Mouse (Mus musculus) MEL (cell line): ENCODE measurements at regions not wholly inside any gene's neighbourhood (a gene's known extent, or its start where the extent isn't known, plus 50 kb on each side); places are given as distances from the start of the nearest gene placed in this dataset.

ENCODE experiments used
- CHD1 ChIP-seq: IDR thresholded peaks from 2 replicates; pipeline ENCODE4 v1.6.1; 2012; ENCODE audit warnings: low read depth, mild to moderate bottlenecking, inconsistent platforms, low read length, improper control_type of control experiment
- CTCF ChIP-seq, 3 experiments: IDR thresholded peaks in 2 of 3; conservative IDR thresholded peaks in 1 of 3; 2 replicates each; pipeline ENCODE4 v1.5.1; 2011 to 2012; ENCODE audit warnings: low read length in 3 of 3, low read depth in 2 of 3, mild to moderate bottlenecking in 2 of 3, improper control_type of control experiment in 1 of 3, inconsistent platforms in 1 of 3, mixed read lengths in 1 of 3, moderate library complexity in 1 of 3; ENCODE audit not compliant: control insufficient read depth in 1 of 3, insufficient read depth in 1 of 3, poor library complexity in 1 of 3, severe bottlenecking in 1 of 3
- EP300 ChIP-seq, 2 experiments: IDR thresholded peaks; 2 replicates each; pipeline ENCODE4 v1.6.1; 2011; ENCODE audit warnings: improper control_type of control experiment in 2 of 2, low read length in 2 of 2, low read depth in 1 of 2, mild to moderate bottlenecking in 1 of 2
- HCFC1 ChIP-seq: IDR thresholded peaks from 2 replicates; pipeline ENCODE4 v1.6.1; 2012; ENCODE audit warnings: low read depth, mild to moderate bottlenecking, inconsistent platforms, low read length, improper control_type of control experiment, moderate library complexity
- MXI1 ChIP-seq: IDR thresholded peaks from 2 replicates; pipeline ENCODE4 v1.6.1; 2011; ENCODE audit warnings: mild to moderate bottlenecking, low read depth, low read length, improper control_type of control experiment
- POLR2A ChIP-seq, 2 experiments: IDR thresholded peaks; 2 replicates each; pipeline ENCODE4 v1.6.1; 2011 to 2012; ENCODE audit warnings: low read length in 2 of 2, mild to moderate bottlenecking in 2 of 2, control low read depth in 1 of 2, improper control_type of control experiment in 1 of 2, low read depth in 1 of 2, moderate library complexity in 1 of 2; ENCODE audit not compliant: control insufficient read depth in 1 of 2, insufficient read depth in 1 of 2, poor library complexity in 1 of 2
- POLR2AphosphoS2 ChIP-seq: IDR thresholded peaks from 2 replicates; pipeline ENCODE4 v1.6.1; 2011; ENCODE audit warnings: low read length, improper control_type of control experiment
- SMC3 ChIP-seq: IDR thresholded peaks from 2 replicates; pipeline ENCODE4 v1.6.1; 2011; ENCODE audit warnings: low read depth, low read length, improper control_type of control experiment
- TCF12 ChIP-seq: IDR thresholded peaks from 2 replicates; pipeline ENCODE4 v1.6.1; 2014; ENCODE audit warnings: low read depth, mild to moderate bottlenecking, inconsistent platforms, low read length, improper control_type of control experiment, moderate library complexity
- ZNF384 ChIP-seq: IDR thresholded peaks from 2 replicates; pipeline ENCODE4 v1.6.1; 2012; ENCODE audit warnings: low read depth, mild to moderate bottlenecking, inconsistent platforms, low read length, improper control_type of control experiment

GRCm38 (mm10) chr9:63080406-63080805 is 68.4 kb downstream of the Skor1 start:
- TF ChIP-seq EP300 (IDR thresholded peaks at IDR 0.05; ENCODE audit: low read depth in 1 of 2, low read length in 2 of 2) (no peak), CTCF (IDR thresholded peaks at IDR 0.05 in 2 of 3, conservative IDR thresholded peaks at IDR 0.05 in 1 of 3; ENCODE audit: control insufficient read depth in 1 of 3, insufficient read depth in 1 of 3, low read depth in 2 of 3, low read length in 3 of 3, poor library complexity in 1 of 3, severe bottlenecking in 1 of 3) (no peak), CHD1 (no peak), HCFC1 (no peak), TCF12 (no peak), ZNF384 (no peak), POLR2A (IDR thresholded peaks at IDR 0.05; ENCODE audit: control insufficient read depth in 1 of 2, insufficient read depth in 1 of 2, low read depth in 1 of 2, low read length in 2 of 2, poor library complexity in 1 of 2) (no peak), SMC3 (no peak), POLR2AphosphoS2 (no peak), MXI1 (no peak)
